Mouse (Mus musculus): ENCODE results near the gene Ccdc50.

DNA sequence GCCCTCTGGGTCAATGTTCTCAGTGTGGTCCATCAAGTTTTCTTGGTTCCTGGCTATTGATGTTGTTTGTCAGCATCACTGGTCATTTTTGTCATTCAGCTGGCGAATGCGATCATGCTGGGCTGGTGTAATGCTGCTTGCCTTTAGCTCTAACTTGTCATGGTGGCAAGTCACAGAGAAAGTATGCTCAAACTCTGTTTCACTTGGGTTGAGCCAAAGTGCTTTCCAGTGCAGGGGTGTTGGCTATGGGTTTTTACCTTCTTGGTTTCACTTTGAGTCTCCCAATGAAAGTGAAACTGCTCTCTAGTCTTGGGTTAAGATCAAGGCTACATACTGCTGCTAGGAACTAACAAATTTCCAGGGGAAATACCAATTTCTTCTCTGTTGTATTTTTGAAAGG is 39.4 kb upstream of the Ccdc50 start:
- TF ChIP-seq CTCF (IDR thresholded peaks at IDR 0.05; ENCODE audit: low read depth, low read length) (no peak), POLR2A (IDR thresholded peaks at IDR 0.05; ENCODE audit: borderline replicate concordance, low read depth, low read length) (no peak)
